Mouse (Mus musculus) limb, embryonic 13.5 days (tissue): ENCODE measurements around the gene Ebi3. TPM values are rescaled to one million over a fixed set of nuclear protein-coding genes. Genes with fewer than 3 reads are reported as not detected.

ENCODE experiments used
- polyA plus RNA-seq: library from polyadenylated mRNA; unstranded; fragments of >200 nt; fragmentation: Nextera tagmentation; extraction: Ambion mirVana; gene quantifications from 2 replicates; pipeline ENCODE4 v1.2.1, GENCODE M21; 2015

Ebi3 gene
- polyA plus RNA-seq, 1 experiment from 2014 or later, result 1.3 TPM

Other genes starting within 250 kb of the Ebi3 start
- gene Pot1b, start 240.0 kb upstream of the Ebi3 start, polyA plus RNA-seq, result 11.7 and 12.3 TPM in 2 replicates
- gene Adgre4, start 202.7 kb upstream of the Ebi3 start, polyA plus RNA-seq, result 0.18 and 0.19 TPM in 2 replicates
- gene Zfp119a, start 73.7 kb upstream of the Ebi3 start, polyA plus RNA-seq, result 11.0 and 11.3 TPM in 2 replicates
- gene Zfp959, start 60.5 kb upstream of the Ebi3 start, polyA plus RNA-seq, result 13.9 and 14.3 TPM in 2 replicates
- gene Zfp119b, start 3.1 kb upstream of the Ebi3 start, polyA plus RNA-seq, result 7.0 and 7.6 TPM in 2 replicates
- gene Yju2, start 6.5 kb downstream of the Ebi3 start, polyA plus RNA-seq, result 25.5 and 27.8 TPM in 2 replicates
- 50.4 and 50.7 TPM in 2 replicates for gene Shd, start 17.8 kb downstream of the Ebi3 start, polyA plus RNA-seq
- 36.4 and 39.2 TPM in 2 replicates for gene Fsd1, start 33.9 kb downstream of the Ebi3 start, polyA plus RNA-seq
- 8.1 and 9.2 TPM in 2 replicates for gene Stap2, start 52.9 kb downstream of the Ebi3 start, polyA plus RNA-seq
- gene Mpnd, start 53.1 kb downstream of the Ebi3 start, polyA plus RNA-seq, result 108 and 109 TPM in 2 replicates
- 190 and 200 TPM in 2 replicates for gene Sh3gl1, start 84.0 kb downstream of the Ebi3 start, polyA plus RNA-seq
- gene Chaf1a, start 87.8 kb downstream of the Ebi3 start, polyA plus RNA-seq, result 27.4 and 29.0 TPM in 2 replicates
- 45.3 and 49.4 TPM in 2 replicates for gene Ubxn6, start 122.4 kb downstream of the Ebi3 start, polyA plus RNA-seq
- gene Hdgfl2, start 127.0 kb downstream of the Ebi3 start, polyA plus RNA-seq, result 152 and 156 TPM in 2 replicates
- 0.03 and 0.04 TPM in 2 replicates for gene Plin4, start 157.2 kb downstream of the Ebi3 start, polyA plus RNA-seq
- 0.13 TPM in 1 of 2 replicates, not detected in the other for gene Plin5, start 165.0 kb downstream of the Ebi3 start, polyA plus RNA-seq
- 0.27 and 0.37 TPM in 2 replicates for gene Lrg1, start 169.4 kb downstream of the Ebi3 start, polyA plus RNA-seq
- 2.5 and 2.6 TPM in 2 replicates for gene Sema6b, start 187.7 kb downstream of the Ebi3 start, polyA plus RNA-seq
- gene Tnfaip8l1, start 209.8 kb downstream of the Ebi3 start, polyA plus RNA-seq, result 11.3 and 12.0 TPM in 2 replicates
- gene Mydgf, start 231.3 kb downstream of the Ebi3 start, polyA plus RNA-seq, result 98.6 and 102 TPM in 2 replicates